Mouse (Mus musculus): ENCODE results near the gene B020004J07Rik. TPM values are rescaled to one million over a fixed set of nuclear protein-coding genes. Genes with fewer than 3 reads are reported as not detected.
"Not testable (repeated sequence)": the region's sequence is repeated elsewhere in the genome, so short reads cannot be mapped to it uniquely, and the experiment has no call there.

The B020004J07Rik gene
- not detected in 2 replicates for polyA plus RNA-seq (2015; fragmentation: Nextera tagmentation; extraction: Ambion mirVana)

- H3K9ac ChIP-seq (replicated peaks); H3K36me3 ChIP-seq; H3K4me1 ChIP-seq; H3K27me3 ChIP-seq; H3K4me3 ChIP-seq; ATAC-seq (replicated peaks); H3K27ac ChIP-seq (replicated peaks); H3K9me3 ChIP-seq; H3K4me2 ChIP-seq (replicated peaks): not testable (repeated sequence)
- 90% methylated on average over 4 of the region's 4 CpGs for WGBS
Observed at GRCm38 (mm10) chr4:101843923-101844322, at the start of gene B020004J07Rik. Gene B020004J07Rik (minus strand): TSS chr4:101844023.

GRCm38 (mm10) chr4:101889377-101889776, 45.6 kb upstream of the B020004J07Rik start:
- Histone ChIP-seq H3K4me2 (replicated peaks) (no peak overlapping the region), H3K9ac (replicated peaks) (no peak overlapping the region), H3K27ac (replicated peaks) (no peak overlapping the region), H3K27me3 (no peaks in the 10 kb centered on the region), H3K4me1 (no peaks in the 10 kb centered on the region), H3K36me3 (no peaks in the 10 kb centered on the region), H3K9me3 (no peaks in the 10 kb centered on the region), H3K4me3 (no peak overlapping the region)
- ATAC-seq (replicated peaks), result no peak

- H3K27ac ChIP-seq (replicated peaks), result no peak overlapping the region
- H3K9ac ChIP-seq (replicated peaks), result no peak overlapping the region
- no peaks in the 10 kb centered on the region for H3K27me3 ChIP-seq
- H3K4me3 ChIP-seq, result no peak overlapping the region
- no peaks in the 10 kb centered on the region for H3K9me3 ChIP-seq
- no peaks in the 10 kb centered on the region for H3K4me1 ChIP-seq
- no peaks in the 10 kb centered on the region for H3K36me3 ChIP-seq
- H3K4me2 ChIP-seq (replicated peaks), result no peak overlapping the region
- no peak for ATAC-seq (replicated peaks)
- WGBS, result 48% methylated on average over 3 of the region's 3 CpGs
Observed at GRCm38 (mm10) chr4:101883641-101884040, 39.8 kb upstream of the B020004J07Rik start.

GRCm38 (mm10) chr4:101875687-101876086, 31.9 kb upstream of the B020004J07Rik start:
- not testable (repeated sequence) for H3K9ac ChIP-seq (replicated peaks); ATAC-seq (replicated peaks); H3K27me3 ChIP-seq; H3K36me3 ChIP-seq; H3K4me3 ChIP-seq; H3K4me2 ChIP-seq (replicated peaks); H3K9me3 ChIP-seq; H3K27ac ChIP-seq (replicated peaks); H3K4me1 ChIP-seq
- WGBS, result 83% methylated on average over 15 of the region's 15 CpGs

- 66% methylated on average over 2 of the region's 2 CpGs for WGBS
- H3K27me3 ChIP-seq; H3K27ac ChIP-seq (replicated peaks); H3K9me3 ChIP-seq; H3K9ac ChIP-seq (replicated peaks); ATAC-seq (replicated peaks); H3K4me2 ChIP-seq (replicated peaks); H3K4me1 ChIP-seq; H3K4me3 ChIP-seq; H3K36me3 ChIP-seq: not testable (repeated sequence)
Observed at GRCm38 (mm10) chr4:101872031-101872430, 28.2 kb upstream of the B020004J07Rik start.

GRCm38 (mm10) chr4:101862289-101862688, 18.5 kb upstream of the B020004J07Rik start:
- H3K27ac ChIP-seq (replicated peaks), result no peak overlapping the region
- H3K9me3 ChIP-seq, result no peaks in the 10 kb centered on the region
- H3K4me1 ChIP-seq, result no peaks in the 10 kb centered on the region
- H3K36me3 ChIP-seq, result no peaks in the 10 kb centered on the region
- H3K27me3 ChIP-seq, result no peaks in the 10 kb centered on the region
- WGBS, result 90% methylated on average over 4 of the region's 6 CpGs
- no peak overlapping the region for H3K9ac ChIP-seq (replicated peaks)
- H3K4me2 ChIP-seq (replicated peaks), result no peak overlapping the region
- no peak for ATAC-seq (replicated peaks)
- no peak overlapping the region for H3K4me3 ChIP-seq

- ATAC-seq (replicated peaks), result no peak
- Histone ChIP-seq H3K27ac (replicated peaks) (no peak overlapping the region), H3K4me3 (no peak overlapping the region), H3K9me3 (no peaks in the 10 kb centered on the region), H3K9ac (replicated peaks) (no peak overlapping the region), H3K27me3 (no peaks in the 10 kb centered on the region), H3K4me1 (no peaks in the 10 kb centered on the region), H3K36me3 (no peaks in the 10 kb centered on the region), H3K4me2 (replicated peaks) (no peak overlapping the region)
- WGBS, result 51% methylated on average over 6 of the region's 6 CpGs
Observed at GRCm38 (mm10) chr4:101860873-101861272, 17.1 kb upstream of the B020004J07Rik start.

GRCm38 (mm10) chr4:101850908-101851307, 7.1 kb upstream of the B020004J07Rik start:
- 68% methylated on average over 2 of the region's 2 CpGs for WGBS
- Histone ChIP-seq H3K27ac (replicated peaks) (no peak overlapping the region), H3K9ac (replicated peaks) (no peak overlapping the region), H3K4me3 (no peak overlapping the region), H3K9me3 (peaks cover 6% of the 10 kb centered on the region; the same call in 1 of the 2 replicates), H3K27me3 (no peaks in the 10 kb centered on the region), H3K4me1 (no peaks in the 10 kb centered on the region), H3K4me2 (replicated peaks) (no peak overlapping the region), H3K36me3 (no peaks in the 10 kb centered on the region)
- ATAC-seq (replicated peaks), result no peak

Other genes with a start within 250 kb of the B020004J07Rik start
- gene Leprot, start 196.3 kb downstream of the B020004J07Rik start, polyA plus RNA-seq (2015; fragmentation: Nextera tagmentation; extraction: Ambion mirVana), result 88.7 and 91.6 TPM in 2 replicates
- 2.2 and 2.7 TPM in 2 replicates for gene Lepr, start 126.6 kb downstream of the B020004J07Rik start, polyA plus RNA-seq (2015; fragmentation: Nextera tagmentation; extraction: Ambion mirVana)
- gene C130073F10Rik, start 49.8 kb upstream of the B020004J07Rik start, polyA plus RNA-seq (2015; fragmentation: Nextera tagmentation; extraction: Ambion mirVana), result not detected in 2 replicates
- not detected in 2 replicates for gene Gm12800, start 65.1 kb upstream of the B020004J07Rik start, polyA plus RNA-seq (2015; fragmentation: Nextera tagmentation; extraction: Ambion mirVana)
- not detected in 2 replicates for gene Gm12794, start 96.4 kb upstream of the B020004J07Rik start, polyA plus RNA-seq (2015; fragmentation: Nextera tagmentation; extraction: Ambion mirVana)
- not detected in 2 replicates for gene Gm12790, start 137.0 kb upstream of the B020004J07Rik start, polyA plus RNA-seq (2015; fragmentation: Nextera tagmentation; extraction: Ambion mirVana)
- not detected in 2 replicates for gene Gm12789, start 142.6 kb upstream of the B020004J07Rik start, polyA plus RNA-seq (2015; fragmentation: Nextera tagmentation; extraction: Ambion mirVana)
- 24.7 and 28.0 TPM in 2 replicates for gene Pde4b, start 243.5 kb upstream of the B020004J07Rik start, polyA plus RNA-seq (2015; fragmentation: Nextera tagmentation; extraction: Ambion mirVana)

Measured in forebrain, embryonic 15.5 days (tissue).